Mouse (Mus musculus) T-cell, adult 2 months (primary cell): Measurements from ENCODE around the gene Irf2.

ENCODE experiments used
- DNase-seq: peaks from one replicate; pipeline ENCODE4 v3.0.0; 2022; ENCODE audit warnings: low spot score

Irf2 gene

DNA sequence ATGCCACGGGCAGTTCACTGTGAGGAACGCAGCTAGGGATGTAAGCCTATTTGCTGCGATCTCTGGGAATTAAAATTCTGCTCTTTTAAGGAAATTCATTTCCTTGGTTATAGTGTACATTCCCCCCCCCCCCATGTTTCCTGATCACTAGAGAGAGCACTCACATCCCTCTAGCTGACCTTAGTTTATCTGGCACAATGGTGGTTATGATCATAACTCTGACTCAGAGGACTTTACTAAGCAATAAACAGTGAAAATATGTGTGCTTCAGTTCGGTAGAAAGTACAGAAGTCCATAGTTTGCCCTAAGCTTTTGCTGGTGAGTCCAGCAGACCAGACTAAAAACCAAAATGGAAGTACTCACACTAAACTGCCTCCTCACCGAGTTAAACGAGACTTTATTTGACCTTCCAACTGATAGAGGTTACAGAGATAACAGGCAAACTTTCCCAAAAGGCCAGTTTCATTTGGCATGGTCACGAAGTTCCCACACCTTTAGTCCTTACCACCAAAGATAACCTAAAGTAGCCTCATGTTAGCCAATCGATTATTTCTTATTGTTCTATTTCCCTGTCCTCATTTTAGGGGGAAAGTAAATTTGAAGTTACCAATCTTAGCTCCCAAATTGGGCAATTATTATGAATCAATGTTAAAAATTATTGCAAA is 142.4 kb downstream of the Irf2 start:
- DNase-seq = no peak

DNA sequence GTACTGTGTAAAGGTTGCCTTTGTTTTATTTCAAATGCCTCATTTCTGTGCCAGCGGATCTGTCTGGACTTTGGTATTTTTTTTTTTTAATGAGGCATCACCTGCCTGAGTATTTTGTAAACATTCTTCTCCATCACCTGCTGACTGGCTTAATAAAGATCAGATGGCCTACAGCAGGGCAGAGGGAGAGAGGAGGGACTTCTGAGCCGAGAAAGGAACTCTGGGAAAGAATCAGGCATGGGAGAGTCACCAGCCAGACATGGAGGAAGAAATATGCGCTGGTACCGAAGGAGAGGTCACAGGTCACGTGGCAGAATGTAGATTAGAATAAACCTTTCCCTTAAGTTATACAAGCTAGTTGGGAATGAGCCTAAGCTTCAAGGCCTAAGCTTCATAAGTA is 143.2 kb downstream of the Irf2 start:
- no peak for DNase-seq

DNA sequence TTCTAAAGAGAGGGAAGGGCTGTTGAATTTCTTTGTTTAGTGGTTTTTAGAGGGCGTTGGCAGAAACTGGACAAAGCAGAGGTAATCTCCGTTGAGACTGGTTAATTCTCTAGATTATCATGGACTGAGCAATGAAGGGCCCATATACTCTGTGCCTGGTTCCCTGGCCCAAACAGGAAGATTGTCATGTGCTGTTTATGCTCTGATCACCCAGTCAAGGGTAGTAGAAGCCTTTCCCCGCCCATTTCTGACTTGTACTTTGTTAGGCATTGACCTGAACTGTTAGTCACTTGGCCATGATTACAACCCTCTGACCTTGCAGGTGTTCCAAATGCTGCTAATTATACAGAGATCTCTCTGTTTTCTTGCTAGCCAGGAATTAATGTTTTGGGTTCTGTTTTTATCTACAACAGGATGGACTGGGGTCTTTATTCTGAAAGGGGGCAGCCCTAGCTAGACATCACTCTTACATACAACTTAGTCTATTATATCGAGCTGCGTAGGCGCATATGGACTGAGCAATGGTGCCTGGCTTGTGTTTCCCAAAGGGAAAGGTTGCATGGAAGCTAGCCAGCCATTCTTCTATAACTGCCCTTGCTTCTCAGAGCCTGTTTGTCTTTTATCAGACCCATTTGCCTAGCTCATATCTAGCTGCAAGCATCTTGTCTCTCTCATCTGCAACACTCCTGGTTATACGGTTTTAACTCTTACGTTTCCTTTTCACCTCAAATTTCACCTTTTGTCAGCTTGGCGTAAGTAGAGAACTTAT is 143.9 kb downstream of the Irf2 start:
- no peak for DNase-seq

DNA sequence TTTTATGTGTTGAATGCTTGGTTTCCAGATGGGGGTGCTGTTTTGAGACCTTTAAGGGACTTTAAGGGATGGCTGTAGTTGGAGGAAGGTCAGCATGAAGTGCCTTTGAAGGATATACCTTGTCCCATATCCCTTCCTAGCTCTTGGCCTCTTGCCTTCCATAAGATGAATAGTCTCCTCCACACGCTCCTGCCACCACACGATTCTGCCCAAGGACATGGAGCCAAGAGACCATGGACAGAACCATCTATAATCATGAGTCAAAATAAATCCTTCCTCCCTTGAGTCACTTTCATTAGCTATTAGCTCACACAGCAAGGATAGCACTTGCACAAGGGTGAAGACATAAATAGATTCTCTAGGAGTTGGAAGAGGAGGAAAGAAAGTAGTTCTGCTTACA is 146.3 kb downstream of the Irf2 start:
- DNase-seq = no peak

DNA sequence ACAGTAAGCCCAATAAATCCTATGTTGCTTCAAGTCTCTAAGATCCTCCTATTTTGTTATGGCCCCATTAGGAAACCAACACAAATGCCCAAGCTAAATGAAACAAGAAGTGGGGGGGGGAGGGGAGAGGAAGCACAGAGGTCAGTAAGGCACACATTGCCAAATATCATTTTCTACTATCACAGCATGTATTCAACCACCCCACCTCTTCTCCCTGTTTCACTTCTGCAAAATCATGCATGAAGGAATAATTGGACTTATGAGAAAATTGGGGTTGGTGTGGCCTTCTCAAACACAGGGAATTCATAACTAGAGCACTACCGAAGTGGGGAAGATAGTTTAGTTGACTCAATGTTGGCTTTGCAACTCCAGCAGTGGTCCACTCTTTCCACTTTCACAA is 146.7 kb downstream of the Irf2 start:
- no peak for DNase-seq

DNA sequence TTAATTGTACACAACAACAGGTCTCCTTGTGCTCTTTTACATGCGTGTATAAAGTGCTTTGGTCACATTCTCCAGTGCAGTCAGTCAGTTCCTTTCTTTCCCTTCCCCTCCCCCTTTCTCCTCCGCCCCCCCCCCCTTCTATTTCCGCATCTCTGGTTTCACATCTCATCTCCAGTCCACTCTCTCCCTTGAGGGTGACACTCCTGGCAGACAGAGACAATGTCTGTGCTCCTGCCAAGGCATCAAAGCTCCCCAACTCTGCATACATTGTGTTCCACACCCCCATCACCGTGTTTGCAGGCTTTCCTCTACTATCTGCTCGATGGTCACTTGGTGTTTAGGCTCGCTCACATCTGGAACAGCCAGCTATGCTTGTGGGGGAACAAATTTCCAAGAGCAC is 147.9 kb downstream of the Irf2 start:
- no peak for DNase-seq

DNA sequence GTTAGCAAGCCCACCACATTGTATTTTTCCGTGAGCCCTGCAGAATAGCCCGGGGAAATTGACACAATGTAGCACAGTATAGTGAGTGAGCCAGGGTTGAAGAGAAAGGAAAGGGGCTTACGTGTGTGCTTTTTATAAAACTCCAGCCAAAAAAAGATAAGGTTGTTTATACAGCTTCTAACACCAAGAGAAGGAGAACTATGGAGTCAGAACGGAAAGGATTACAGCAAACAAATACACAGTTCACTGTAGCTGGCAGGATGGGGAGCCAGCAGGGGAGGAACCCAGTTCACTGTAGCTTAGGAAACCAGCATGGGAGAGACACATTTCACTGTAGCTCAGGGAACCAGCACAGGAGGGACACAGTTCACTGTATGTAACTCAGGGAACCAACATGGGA is 149.0 kb downstream of the Irf2 start:
- no peak for DNase-seq

DNA sequence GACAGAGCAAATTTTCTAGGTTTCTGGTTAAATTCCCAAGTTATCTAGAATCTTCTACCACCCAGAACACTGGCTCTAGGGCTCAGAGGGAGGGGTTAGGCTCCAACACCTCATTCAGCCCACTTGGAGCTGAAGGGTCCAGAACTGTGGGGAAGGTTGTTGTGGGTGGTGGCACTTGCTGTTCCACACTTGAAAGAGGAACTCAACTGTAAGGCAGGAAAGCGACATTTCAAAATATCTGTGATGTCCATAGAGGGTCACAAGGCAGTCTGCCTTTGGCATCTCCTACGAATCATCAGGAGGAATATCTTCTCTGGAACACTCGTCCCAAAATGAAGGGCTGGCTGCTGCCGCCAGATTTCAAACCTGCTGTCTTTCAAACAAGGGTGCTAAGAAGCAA is 150.7 kb downstream of the Irf2 start:
- DNase-seq = no peak

DNA sequence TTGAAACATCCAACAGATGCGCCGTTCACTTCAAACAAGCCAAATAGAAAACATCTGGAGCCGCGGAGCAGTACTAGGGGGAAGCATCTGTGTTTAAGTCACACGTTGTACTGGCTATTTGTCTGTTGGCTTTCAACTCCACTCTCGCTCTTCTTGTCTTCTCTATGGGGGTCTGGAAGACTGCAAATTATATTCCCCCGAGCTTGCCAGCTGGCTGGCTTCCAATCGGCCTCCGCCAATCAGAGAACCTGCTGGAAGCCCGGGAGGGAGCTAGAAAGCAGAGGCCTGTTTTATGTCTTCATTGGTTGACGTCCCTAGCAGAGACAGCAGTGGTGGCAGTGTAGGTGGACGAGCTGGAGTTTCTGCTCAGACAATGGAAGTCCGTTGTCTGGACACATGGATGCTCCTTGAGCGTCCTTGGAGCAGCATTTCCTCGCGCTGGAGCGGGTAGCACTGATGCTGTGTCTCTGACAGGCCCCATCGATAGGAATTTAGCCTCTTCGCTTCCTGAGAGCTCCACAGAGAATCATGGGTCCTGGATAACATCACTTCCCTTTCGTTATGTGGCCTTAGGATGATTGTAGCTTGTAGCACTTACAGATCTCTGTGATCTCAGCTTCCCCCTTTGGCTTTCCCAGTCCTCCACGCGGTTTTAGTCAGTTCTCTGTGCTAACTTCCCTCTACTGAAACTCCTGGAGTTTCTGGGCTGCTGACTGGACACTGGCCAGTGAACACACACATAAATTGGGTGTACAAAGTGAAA is 153.2 kb downstream of the Irf2 start:
- DNase-seq = no peak

DNA sequence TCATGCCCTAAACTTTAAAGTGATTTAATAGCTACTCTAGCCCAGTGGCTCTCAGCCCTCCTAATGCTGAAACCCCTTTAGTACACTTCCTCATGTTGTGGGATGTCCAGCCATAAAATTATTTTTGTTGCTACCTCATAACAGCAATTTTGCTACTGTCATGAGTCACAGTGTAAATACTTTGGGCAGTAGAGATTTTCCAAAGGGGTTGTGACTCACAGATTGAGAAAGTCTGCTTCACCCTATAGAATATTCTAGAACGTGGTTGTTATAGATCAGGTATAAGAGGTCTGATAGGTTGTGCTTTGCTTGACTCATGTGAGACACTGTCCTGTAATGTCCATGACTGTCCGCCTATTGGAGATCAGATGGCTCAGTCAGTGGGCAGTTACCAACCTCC is 154.9 kb downstream of the Irf2 start:
- DNase-seq = no peak

DNA sequence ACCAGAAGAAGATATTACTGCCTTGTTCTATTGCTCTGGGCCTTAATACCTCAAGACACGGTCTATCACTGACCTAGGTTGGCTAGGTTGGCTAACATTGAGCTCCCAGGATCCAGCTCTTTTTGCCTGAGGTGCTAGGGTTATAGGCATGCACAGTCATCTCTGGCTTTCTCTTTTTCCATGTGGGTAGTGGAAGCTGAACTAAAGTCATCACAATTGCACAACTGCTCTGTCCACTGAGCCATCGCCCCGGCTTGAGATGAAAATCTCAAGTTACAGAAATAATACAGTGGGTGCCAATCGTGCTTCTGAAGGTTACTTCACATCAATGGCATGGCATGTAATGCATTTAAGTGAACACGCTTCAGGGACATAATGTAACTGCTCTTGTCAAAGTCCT is 156.5 kb downstream of the Irf2 start:
- DNase-seq = no peak

DNA sequence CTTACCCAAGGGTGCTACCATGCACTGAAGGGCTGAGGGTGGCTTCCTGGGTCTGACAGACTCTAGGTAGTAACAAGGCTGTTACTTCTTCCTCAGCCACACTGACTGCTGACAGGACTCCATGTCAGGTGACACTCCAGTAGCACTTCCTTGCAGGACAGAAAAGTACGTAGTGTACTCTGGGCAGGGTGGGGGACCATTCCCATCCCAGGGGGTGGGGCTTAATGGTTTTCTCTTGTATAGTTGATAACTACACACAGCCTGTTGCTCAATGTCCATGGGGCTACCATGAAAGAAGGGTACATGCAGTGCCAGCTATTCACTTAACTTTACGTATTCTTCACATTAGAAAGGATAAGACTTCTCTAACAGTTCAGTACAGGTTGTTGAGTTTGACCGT is 157.2 kb downstream of the Irf2 start:
- no peak for DNase-seq
